Mouse (Mus musculus): ENCODE results near the gene Slc35b3. TPM values are rescaled to one million over a fixed set of nuclear protein-coding genes. Genes with fewer than 3 reads are reported as not detected.

Slc35b3 gene
- 37.7 and 40.5 TPM in 2 replicates for polyA plus RNA-seq (2015; fragmentation: Nextera tagmentation; extraction: Ambion mirVana)

DNA sequence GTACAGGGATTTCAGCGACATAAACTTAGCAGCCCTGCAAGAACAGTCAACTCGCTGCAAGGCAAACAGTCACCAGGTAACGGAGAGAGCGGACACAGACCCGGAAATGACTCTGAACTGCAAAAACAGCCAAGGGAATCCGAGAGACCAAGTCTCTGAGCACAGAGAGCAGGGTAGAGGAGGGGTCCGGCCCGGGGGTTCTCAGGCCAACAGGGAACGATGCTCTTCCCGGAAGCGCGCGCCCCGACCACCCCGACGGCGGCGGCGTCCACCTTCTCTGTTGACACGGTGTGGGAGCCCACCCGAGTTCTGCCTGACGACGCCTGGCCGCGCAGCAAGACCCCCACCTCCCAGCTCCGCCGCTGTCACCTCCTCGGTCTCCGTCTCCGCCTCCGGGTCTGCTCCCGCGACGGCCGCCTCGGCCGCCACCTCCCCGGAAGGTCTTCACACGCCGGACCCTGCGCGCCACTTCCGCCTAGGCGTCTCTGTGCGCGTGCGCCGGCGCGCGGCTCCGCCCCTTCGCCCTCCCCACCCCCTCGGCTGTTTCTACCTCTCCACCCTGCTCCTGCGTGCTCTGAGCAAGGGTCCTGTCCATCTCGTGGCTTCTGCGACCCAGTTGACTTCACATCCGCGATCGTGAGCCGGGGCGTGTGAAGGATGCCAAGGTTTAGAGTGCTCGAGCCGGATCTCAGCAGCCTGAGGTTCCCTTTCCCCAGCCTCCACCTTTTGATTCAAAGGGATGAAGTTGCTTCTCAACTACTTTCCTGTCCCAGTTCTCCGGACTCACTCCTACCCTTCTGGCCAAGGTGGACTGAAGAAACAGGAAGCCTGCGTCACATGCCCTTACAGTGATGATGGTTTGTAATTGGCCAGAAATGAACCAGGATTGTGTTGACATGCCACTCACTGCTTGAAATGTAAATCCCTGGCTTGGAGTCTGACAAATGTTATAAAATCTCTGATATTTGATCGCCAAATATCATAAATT lies at the start of gene Slc35b3:
Gene Slc35b3, minus strand, starts transcription at position 813 of the 988 bp plus-strand sequence.
- peak within 1 kb of the TSS; percentile 79 for H3K9ac ChIP-seq
- ATAC-seq (ENCODE audit: low FRiP score, low read depth) = peak; percentile 98
- WGBS = under 1% methylated on average over 65 of the region's 67 CpGs
- peaks cover 18% of the 10 kb centered on the region for H3K4me1 ChIP-seq
- peak within 1 kb of the TSS; percentile 69 for H3K4me2 ChIP-seq (replicated peaks)
- peak within 1 kb of the TSS; percentile 73; the same call in 1 of the 2 replicates for H3K27ac ChIP-seq
- peaks cover 4% of the 10 kb centered on the region; the same call in 1 of the 2 replicates for H3K36me3 ChIP-seq
- H3K9me3 ChIP-seq = no peaks in the 10 kb centered on the region
- H3K4me3 ChIP-seq = peak within 1 kb of the TSS; percentile 81
- H3K27me3 ChIP-seq = no peaks in the 10 kb centered on the region

DNA sequence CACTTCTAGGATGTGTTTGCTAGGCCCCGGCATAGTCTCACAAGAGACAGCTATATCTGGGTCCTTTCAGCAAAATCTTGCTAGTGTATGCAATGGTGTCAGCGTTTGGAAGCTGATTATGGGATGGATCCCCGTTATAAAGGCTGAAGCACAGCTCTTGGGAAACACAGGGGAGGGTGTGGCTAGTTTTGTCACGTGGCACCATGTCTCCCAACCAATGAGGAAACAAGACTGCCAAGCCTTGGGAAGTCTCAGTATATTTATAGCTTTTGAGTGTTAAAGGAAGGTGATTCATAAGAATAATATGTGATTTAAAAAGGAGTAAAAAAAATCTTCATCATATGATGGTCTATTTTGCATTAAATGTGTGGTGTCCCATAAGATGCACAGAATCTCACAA lies 49.6 kb upstream of the Slc35b3 start:
- no peaks in the 10 kb centered on the region for H3K9me3 ChIP-seq
- H3K4me3 ChIP-seq = no peak overlapping the region
- peaks cover 11% of the 10 kb centered on the region; the same call in 1 of the 2 replicates for H3K4me1 ChIP-seq
- no peak overlapping the region for H3K9ac ChIP-seq
- 85% methylated on average over 4 of the region's 4 CpGs for WGBS
- H3K36me3 ChIP-seq = no peaks in the 10 kb centered on the region
- H3K27me3 ChIP-seq = no peaks in the 10 kb centered on the region
- no peak for ATAC-seq (ENCODE audit: low FRiP score, low read depth)
- H3K4me2 ChIP-seq (replicated peaks) = no peak overlapping the region
- no peak overlapping the region for H3K27ac ChIP-seq

DNA sequence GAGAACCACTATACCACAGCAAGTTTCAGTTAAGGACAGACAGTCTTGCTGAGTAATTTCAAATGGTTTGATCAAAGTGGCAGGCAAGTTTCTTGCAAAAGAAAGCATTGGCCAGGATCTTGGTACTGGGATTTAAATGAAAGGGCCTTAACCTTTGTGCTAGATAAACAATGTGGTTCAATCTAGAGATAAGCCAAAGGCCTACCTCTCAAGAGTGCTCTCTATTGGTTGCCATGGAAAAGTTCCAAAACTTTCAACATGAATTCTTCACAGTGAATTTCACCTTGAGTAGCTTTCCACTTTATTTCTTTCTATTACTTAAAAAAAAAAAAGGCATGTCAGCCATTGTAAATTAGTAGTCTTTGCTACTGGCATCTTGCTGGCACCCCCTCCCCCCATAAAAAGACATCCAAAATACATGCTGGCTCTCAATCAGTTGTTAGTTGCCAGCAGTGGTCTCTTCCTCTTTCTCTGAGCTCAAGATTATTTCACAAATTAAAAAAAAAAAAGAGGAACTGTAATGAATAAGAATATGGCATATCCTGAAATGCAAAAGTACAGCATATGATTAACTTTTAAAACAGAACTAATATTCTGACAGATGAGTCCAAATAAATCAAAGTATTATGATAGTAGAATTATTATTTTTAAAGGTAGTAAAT lies 42.6 kb upstream of the Slc35b3 start:
- H3K9me3 ChIP-seq = no peaks in the 10 kb centered on the region
- no peak overlapping the region for H3K9ac ChIP-seq
- no peak for ATAC-seq (ENCODE audit: low FRiP score, low read depth)
- no peaks in the 10 kb centered on the region for H3K36me3 ChIP-seq
- H3K4me1 ChIP-seq = no peaks in the 10 kb centered on the region
- H3K27me3 ChIP-seq = no peaks in the 10 kb centered on the region
- H3K4me2 ChIP-seq (replicated peaks) = no peak overlapping the region
- no peak overlapping the region for H3K4me3 ChIP-seq
- H3K27ac ChIP-seq = no peak overlapping the region

DNA sequence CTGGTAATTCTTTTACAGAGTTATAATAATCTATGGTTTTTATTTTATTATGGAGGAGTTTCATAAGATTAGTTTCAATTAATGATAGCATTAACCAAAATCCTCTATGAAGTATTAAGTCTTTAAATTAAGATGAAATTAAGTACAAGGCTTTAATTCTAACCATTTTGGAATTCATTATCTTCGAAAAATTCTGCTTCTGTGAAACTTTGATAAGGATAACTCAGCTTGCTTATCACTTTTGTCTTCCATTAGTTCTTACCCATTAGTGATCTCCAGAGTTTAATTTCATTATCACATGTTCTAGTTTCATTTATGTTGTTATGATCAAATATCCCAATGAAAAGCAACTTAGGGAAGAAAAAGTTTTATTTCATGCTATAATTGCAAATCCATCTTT lies 41.7 kb upstream of the Slc35b3 start:
- Histone ChIP-seq H3K9ac (no peak overlapping the region), H3K27me3 (no peaks in the 10 kb centered on the region), H3K9me3 (no peaks in the 10 kb centered on the region), H3K27ac (no peak overlapping the region), H3K4me1 (no peaks in the 10 kb centered on the region), H3K36me3 (no peaks in the 10 kb centered on the region), H3K4me2 (replicated peaks) (no peak overlapping the region), H3K4me3 (no peak overlapping the region)
- WGBS = 74% methylated on average over 1 of the region's 1 CpGs
- ATAC-seq (ENCODE audit: low FRiP score, low read depth) = no peak

DNA sequence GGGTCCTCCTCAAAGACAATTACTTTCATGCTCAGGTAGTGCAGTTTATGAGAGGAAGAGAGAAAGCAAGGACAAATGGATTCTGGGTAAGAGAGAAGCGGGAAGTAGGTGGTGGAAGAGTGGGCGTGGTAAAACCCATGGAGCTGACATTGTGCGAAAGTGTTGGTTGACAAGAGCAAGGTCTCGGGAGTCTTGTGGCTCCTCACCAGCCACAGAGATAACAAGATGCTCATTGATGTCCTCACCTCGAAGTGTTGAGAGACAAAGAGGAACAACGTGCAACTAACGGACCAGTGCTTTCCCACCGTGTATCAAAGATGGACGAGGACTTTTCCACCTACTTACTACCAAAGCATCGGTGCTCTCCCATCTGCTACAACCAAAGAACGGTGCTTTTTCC lies 40.8 kb upstream of the Slc35b3 start:
- H3K4me3 ChIP-seq = no peak overlapping the region
- H3K36me3 ChIP-seq = no peaks in the 10 kb centered on the region
- 94% methylated on average over 11 of the region's 11 CpGs for WGBS
- H3K27ac ChIP-seq = no peak overlapping the region
- no peaks in the 10 kb centered on the region for H3K27me3 ChIP-seq
- no peak overlapping the region for H3K4me2 ChIP-seq (replicated peaks)
- H3K9ac ChIP-seq = no peak overlapping the region
- H3K9me3 ChIP-seq = no peaks in the 10 kb centered on the region
- ATAC-seq (ENCODE audit: low FRiP score, low read depth) = no peak
- H3K4me1 ChIP-seq = no peaks in the 10 kb centered on the region

DNA sequence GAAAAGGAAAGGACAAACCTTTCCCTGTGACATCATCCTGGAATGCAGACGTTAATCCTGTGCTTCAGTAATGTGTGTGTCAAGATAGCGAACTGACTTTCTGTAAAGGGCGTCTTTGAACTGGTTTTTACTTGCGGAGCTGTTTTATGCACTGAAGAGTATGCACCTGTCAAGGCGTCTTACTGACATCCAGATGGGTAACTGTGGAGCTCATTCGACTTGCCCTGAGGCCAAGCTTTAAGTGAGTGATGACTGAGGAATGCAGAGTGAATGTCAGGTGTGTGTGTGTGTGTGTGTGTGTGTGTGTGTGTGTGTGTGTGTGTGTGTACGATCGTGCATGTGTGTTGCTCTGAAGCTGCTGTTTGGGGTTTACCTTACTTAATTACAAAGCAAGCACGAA lies 38.3 kb upstream of the Slc35b3 start:
- no peak for ATAC-seq (ENCODE audit: low FRiP score, low read depth)

DNA sequence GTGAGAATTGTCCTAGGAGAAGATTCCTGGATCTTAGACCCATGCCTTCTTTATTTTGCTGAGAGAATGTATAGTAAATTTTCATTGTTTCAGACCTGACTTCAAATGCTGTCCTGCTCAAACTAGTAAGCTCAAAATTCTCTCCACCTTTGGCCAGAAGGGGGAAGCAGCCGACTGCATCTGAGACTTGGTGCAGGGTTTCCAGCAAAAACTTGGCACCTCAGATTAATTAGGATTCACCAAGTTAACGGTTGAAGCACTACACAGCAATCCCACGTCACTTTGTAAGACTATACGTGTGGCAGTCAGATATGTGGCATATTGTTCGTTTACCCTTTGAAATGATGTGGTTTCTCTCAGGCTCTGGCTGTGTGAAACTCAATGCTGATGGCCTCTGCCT lies 31.9 kb upstream of the Slc35b3 start:
- Histone ChIP-seq H3K4me3 (no peak overlapping the region), H3K36me3 (no peaks in the 10 kb centered on the region), H3K4me2 (replicated peaks) (no peak overlapping the region), H3K27me3 (no peaks in the 10 kb centered on the region), H3K4me1 (no peaks in the 10 kb centered on the region), H3K9ac (no peak overlapping the region), H3K27ac (no peak overlapping the region), H3K9me3 (no peaks in the 10 kb centered on the region)
- WGBS = 19% methylated on average over 5 of the region's 5 CpGs
- no peak for ATAC-seq (ENCODE audit: low FRiP score, low read depth)

More for the DNA sequence above, 38.3 kb upstream of the Slc35b3 start:
- H3K4me3 ChIP-seq = no peak overlapping the region
- no peaks in the 10 kb centered on the region for H3K36me3 ChIP-seq
- H3K4me2 ChIP-seq (replicated peaks) = no peak overlapping the region
- H3K4me1 ChIP-seq = no peaks in the 10 kb centered on the region
- no peaks in the 10 kb centered on the region for H3K9me3 ChIP-seq
- no peak overlapping the region for H3K9ac ChIP-seq
- WGBS = 57% methylated on average over 9 of the region's 9 CpGs
- H3K27me3 ChIP-seq = no peaks in the 10 kb centered on the region
- no peak overlapping the region for H3K27ac ChIP-seq

DNA sequence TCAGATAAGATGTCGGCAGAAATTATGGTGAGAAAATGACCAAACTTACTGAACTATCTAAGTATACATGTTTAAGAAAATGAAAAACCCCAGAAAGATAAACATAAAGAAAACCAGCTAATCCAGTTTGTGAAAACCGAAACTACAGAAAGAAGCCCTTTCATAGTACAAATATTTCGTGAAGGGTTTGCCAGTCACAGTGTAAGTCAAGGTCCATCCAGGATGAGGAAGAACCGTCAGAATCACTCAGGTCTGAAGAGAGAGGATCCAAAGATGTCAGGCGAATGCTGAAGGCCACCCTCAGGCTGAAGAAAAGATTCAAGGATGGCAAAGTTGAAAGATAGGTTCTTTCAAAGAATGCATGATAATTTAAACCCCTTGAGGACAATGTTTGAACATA lies 23.1 kb upstream of the Slc35b3 start:
- H3K4me1 ChIP-seq = no peaks in the 10 kb centered on the region
- H3K9ac ChIP-seq = no peak overlapping the region
- H3K4me2 ChIP-seq (replicated peaks) = no peak overlapping the region
- H3K27me3 ChIP-seq = no peaks in the 10 kb centered on the region
- no peak overlapping the region for H3K27ac ChIP-seq
- no peaks in the 10 kb centered on the region for H3K36me3 ChIP-seq
- ATAC-seq (ENCODE audit: low FRiP score, low read depth) = no peak
- no peak overlapping the region for H3K4me3 ChIP-seq
- 82% methylated on average over 5 of the region's 5 CpGs for WGBS
- H3K9me3 ChIP-seq = 0 out of 2 replicates have a peak, but pooled peaks cover 3% of the 10 kb centered on the region

DNA sequence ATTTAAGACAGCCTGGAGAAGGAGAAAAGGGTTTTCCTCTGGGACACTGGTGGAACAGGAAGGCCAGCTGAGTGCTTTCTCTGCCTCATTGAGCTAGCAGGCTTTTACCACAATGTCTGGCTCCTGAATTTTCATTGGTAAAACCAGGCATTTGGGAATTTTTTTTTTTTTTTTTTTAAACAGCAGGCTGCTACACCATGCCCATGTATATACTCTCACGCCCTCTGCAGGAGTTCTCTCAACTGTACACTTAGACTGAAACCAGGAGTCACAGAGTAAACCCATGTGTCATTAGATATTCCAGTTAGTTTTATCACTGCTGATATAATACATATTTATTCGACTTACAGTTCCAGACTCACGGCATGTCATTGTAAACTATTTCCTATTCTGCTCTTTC lies 20.2 kb upstream of the Slc35b3 start:
- Histone ChIP-seq H3K9ac (no peak overlapping the region), H3K4me2 (replicated peaks) (no peak overlapping the region), H3K27me3 (no peaks in the 10 kb centered on the region), H3K4me3 (no peak overlapping the region), H3K27ac (no peak overlapping the region), H3K9me3 (no peaks in the 10 kb centered on the region), H3K4me1 (peaks cover 14% of the 10 kb centered on the region), H3K36me3 (no peaks in the 10 kb centered on the region)
- WGBS = 76% methylated on average over 3 of the region's 3 CpGs
- no peak for ATAC-seq (ENCODE audit: low FRiP score, low read depth)

DNA sequence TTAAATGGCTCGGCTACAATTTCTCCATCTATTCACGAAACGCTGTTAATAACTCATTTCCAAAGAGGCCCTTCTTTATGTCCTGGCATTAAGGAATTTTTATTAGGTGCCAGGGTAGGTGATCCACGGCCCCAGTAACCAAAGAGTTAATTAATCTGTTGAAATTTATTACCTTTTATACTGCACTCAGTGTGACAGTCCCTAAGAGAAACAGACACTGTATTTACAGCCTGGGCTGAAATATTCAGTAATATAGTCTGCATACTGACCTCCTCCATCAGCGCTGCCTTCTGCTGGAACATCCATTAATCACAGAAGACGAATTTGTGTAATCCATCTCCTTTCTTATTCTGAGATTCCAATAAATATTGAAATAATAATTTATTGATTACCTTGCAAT lies 16.3 kb upstream of the Slc35b3 start:
- H3K4me2 ChIP-seq (replicated peaks) = no peak overlapping the region
- H3K9ac ChIP-seq = no peak overlapping the region
- H3K27ac ChIP-seq = no peak overlapping the region
- no peak for ATAC-seq (ENCODE audit: low FRiP score, low read depth)
- H3K9me3 ChIP-seq = no peaks in the 10 kb centered on the region
- H3K27me3 ChIP-seq = no peaks in the 10 kb centered on the region
- H3K36me3 ChIP-seq = no peaks in the 10 kb centered on the region
- WGBS = 36% methylated on average over 6 of the region's 6 CpGs
- H3K4me1 ChIP-seq = peaks cover 14% of the 10 kb centered on the region
- H3K4me3 ChIP-seq = no peak overlapping the region

DNA sequence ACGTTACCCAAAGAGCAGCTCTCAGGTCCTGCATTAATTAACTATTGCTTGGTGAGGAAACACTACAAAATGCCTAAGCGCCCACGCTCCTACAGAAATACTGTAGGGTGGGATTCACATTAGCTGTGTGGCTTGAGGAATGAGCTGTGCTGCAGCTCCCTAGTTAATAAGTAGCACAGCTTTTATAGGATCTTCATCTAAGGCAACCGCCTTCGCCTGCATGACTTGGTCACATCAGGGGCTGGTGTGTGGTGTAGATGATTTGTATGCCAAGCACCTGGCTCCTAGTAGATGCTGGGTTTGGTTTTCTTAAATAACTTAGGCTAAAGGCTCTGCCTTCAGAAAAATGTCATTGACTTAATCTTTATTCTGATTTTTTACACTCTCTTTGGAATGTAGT lies 15.2 kb upstream of the Slc35b3 start:
- Histone ChIP-seq H3K4me1 (peaks cover 14% of the 10 kb centered on the region), H3K27me3 (no peaks in the 10 kb centered on the region), H3K4me2 (replicated peaks) (no peak overlapping the region), H3K9me3 (no peaks in the 10 kb centered on the region), H3K9ac (no peak overlapping the region), H3K27ac (no peak overlapping the region), H3K4me3 (no peak overlapping the region), H3K36me3 (no peaks in the 10 kb centered on the region)
- 82% methylated on average over 5 of the region's 5 CpGs for WGBS
- ATAC-seq (ENCODE audit: low FRiP score, low read depth) = no peak

DNA sequence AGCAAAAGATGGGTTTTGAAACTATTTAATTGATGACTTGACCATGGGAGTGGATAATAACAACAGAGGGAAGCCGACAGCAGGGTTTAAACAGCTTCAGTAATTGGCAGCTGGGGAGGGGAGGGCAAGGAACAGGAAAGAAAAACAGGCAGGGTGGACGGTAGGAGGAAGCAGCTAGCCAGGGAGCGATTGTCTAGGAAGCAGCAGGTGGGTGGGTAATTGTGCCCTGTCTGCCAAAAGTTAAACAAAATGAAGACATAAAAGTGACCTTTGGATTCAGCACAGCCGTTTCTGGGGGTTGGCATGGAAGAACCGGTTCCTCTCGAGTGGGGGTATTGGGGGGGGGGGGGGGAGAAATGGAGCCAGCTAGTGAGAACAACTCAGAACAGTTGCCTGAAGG lies 11.9 kb upstream of the Slc35b3 start:
- H3K9ac ChIP-seq = no peak overlapping the region
- no peak overlapping the region for H3K4me3 ChIP-seq
- H3K4me2 ChIP-seq (replicated peaks) = no peak overlapping the region
- H3K27ac ChIP-seq = no peak overlapping the region
- 17% methylated on average over 6 of the region's 6 CpGs for WGBS
- no peak for ATAC-seq (ENCODE audit: low FRiP score, low read depth)
- H3K4me1 ChIP-seq = peaks cover 14% of the 10 kb centered on the region
- no peaks in the 10 kb centered on the region for H3K27me3 ChIP-seq
- no peaks in the 10 kb centered on the region for H3K9me3 ChIP-seq
- no peaks in the 10 kb centered on the region for H3K36me3 ChIP-seq
